Mouse (Mus musculus) cerebellum, postnatal 14 days (tissue): Measurements from ENCODE around the gene Prrt3.

Source experiments
- DNase-seq, 2 experiments: peaks; one replicate each; pipeline ENCODE4 v3.0.0; 2021; ENCODE audit warnings: mixed read lengths in 2 of 2

Gene Prrt3

GRCm38 (mm10) chr6:113501388-113502084, at the start of gene Prrt3:
Prrt3 (minus strand) TSS chr6:113501931.
- DNase-seq: peak; percentile 85 to 86

GRCm38 (mm10) chr6:113543906-113544481, 42.3 kb upstream of the Prrt3 start:
- no peak for DNase-seq

- DNase-seq: no peak
These were observed 39.9 kb upstream of the Prrt3 start for GRCm38 (mm10) chr6:113541610-113542009.

GRCm38 (mm10) chr6:113534886-113535285, 33.2 kb upstream of the Prrt3 start:
- no peak for DNase-seq

GRCm38 (mm10) chr6:113531840-113532404, 30.2 kb upstream of the Prrt3 start:
- DNase-seq: no peak

GRCm38 (mm10) chr6:113530932-113531839, 29.5 kb upstream of the Prrt3 start, which contains the start of the genes Emc3 and Fancd2:
Emc3 (minus strand) TSS chr6:113531652.
Fancd2 (plus strand) TSS chr6:113531682.
- DNase-seq: peak; percentile 97 to 99

GRCm38 (mm10) chr6:113523420-113523819, 21.7 kb upstream of the Prrt3 start:
- DNase-seq: no peak

GRCm38 (mm10) chr6:113522310-113522709, 20.6 kb upstream of the Prrt3 start:
- DNase-seq: no peak

- no peak for DNase-seq
These were observed 15.8 kb upstream of the Prrt3 start for GRCm38 (mm10) chr6:113517434-113518080.

GRCm38 (mm10) chr6:113514600-113514999, 12.9 kb upstream of the Prrt3 start:
- DNase-seq: no peak

- DNase-seq: no peak
These were observed 12.2 kb upstream of the Prrt3 start for GRCm38 (mm10) chr6:113513944-113514343.

GRCm38 (mm10) chr6:113508947-113509280, 7.2 kb upstream of the Prrt3 start:
- peak; percentile 83 to 87 for DNase-seq

GRCm38 (mm10) chr6:113508272-113508946, 6.7 kb upstream of the Prrt3 start:
- DNase-seq: peak; percentile 43 to 60

- DNase-seq: no peak
These were observed 5.4 kb upstream of the Prrt3 start for GRCm38 (mm10) chr6:113507130-113507529.

- no peak for DNase-seq
These were observed 4.0 kb upstream of the Prrt3 start for GRCm38 (mm10) chr6:113505689-113506088.

- DNase-seq: no peak
These were observed 1.1 kb upstream of the Prrt3 start for GRCm38 (mm10) chr6:113502801-113503200.

- no peak for DNase-seq
These were observed 2.4 kb downstream of the Prrt3 start for GRCm38 (mm10) chr6:113499346-113499745.

GRCm38 (mm10) chr6:113495071-113495675, 6.6 kb downstream of the Prrt3 start:
- peak in 1 of 2 experiments; percentile 52 for DNase-seq

GRCm38 (mm10) chr6:113494258-113494788, 7.4 kb downstream of the Prrt3 start:
- peak; percentile 78 to 86 for DNase-seq

GRCm38 (mm10) chr6:113492101-113492864, 9.4 kb downstream of the Prrt3 start:
- no peak for DNase-seq
